Mouse (Mus musculus) forelimb bud, embryonic 11.5 days (tissue): ENCODE data around the gene Tnip1.
"Not testable (repeated sequence)": the region's sequence is repeated elsewhere in the genome, so short reads cannot be mapped to it uniquely, and the experiment has no call there.

Experiments
- DNase-seq: peaks from one replicate; pipeline ENCODE4 v3.0.0-alpha.2; 2012; ENCODE audit warnings: low read depth, low spot score

Gene Tnip1

DNA sequence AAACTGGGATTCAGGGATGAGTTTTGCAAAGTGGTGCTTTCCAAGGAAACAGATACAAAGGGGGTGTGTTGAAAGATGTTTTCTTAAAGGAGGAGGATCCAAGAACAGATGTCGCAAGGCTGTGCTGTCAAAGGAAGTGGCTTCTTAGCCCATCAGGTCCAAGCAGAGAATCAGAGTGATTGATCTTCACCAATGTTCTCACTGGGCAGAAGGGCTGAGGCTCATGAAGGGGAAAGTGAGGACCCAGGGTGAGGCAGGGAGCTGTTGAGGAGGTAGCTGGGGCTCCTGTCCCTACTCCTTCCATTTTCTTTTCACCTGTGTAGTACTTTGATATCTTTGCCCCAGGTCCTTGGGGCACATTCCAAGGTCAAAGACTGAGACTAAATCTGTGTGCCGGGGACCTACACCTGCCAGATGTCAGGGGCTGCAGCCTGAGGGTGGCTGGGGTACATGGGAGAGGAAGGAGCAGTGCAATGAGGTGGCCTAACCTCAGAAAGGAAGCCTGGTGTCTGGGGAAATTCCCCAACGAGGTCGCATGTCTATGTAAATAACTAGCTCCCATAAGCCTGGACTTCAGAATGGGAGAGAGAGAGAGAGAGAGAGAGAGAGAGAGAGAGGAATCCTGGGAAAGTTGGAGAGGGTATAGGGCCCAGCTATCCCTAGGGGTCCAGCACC lies 9.5 kb upstream of the Tnip1 start:
- no peak for DNase-seq

DNA sequence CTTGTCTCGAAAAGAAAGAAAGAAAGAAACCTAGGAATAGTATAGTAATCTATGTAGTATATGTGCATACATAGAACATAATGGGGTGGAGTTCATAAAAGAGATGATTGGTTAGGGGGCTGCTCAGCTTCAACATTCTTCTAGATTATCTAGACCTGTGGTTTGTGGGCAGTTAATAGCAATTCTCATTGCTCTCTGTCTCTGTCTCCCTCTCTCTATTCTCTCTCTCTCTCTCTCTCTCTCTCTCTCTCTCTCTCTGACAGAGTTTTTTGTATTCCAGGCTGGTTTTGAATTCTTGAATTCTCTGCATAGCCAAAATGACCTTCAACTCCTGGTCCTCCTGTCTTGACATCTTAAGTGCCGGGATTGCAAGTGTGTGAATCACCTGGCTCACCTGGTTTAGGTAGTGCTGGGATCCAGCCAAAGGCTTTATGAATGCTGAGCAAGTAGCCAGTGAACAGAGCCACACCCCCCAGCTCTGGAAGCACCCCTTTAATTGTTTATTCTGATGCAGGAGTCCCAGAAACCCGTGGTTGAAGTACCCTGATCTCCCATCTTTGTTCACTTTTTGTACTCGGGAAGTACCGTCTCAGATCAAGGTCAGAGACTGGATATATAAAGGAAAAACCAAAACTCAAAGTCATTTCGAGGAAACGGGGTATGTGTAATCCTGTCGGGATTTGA lies 8.8 kb upstream of the Tnip1 start:
- DNase-seq: no peak

DNA sequence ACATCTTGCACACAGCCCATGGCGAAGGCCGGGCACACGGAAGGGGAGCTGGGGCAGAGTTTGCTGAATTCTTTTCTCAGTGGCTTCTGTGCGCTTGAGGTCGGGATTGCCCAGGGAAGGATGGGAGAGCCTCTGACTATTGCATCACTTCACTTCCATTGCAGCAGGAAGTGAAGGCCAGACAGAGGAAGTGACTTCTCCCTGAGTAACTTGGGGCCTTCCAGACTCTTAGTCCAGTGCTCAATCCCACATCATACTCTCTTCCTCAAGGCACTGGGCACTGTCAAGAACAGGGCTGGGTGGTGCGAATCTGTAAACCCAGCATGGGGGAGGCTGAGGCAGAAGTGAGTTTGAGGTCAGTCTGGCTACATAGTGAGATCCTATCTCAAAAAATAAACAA lies 2.5 kb upstream of the Tnip1 start:
- DNase-seq: no peak

DNA sequence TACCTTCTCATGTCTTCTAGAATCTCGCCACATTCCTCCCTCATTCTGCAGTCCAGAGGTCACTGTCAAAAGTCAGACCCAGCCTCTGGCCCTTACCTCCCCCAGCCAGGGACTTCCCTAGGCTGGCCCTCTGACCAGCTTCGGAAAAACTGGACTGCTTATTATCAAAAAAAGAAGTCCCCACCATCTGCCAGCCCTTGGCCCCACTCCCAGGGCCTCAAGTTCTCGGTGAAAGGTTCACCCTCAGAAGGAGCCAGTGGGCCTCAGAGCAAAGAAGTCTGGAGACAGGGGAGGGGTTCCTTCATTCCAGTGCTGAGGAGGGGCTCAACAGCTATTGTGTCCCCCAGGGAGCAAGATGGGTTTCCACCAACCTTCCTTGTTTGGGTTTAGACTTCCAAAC lies 796 bp downstream of the Tnip1 start:
- no peak for DNase-seq

DNA sequence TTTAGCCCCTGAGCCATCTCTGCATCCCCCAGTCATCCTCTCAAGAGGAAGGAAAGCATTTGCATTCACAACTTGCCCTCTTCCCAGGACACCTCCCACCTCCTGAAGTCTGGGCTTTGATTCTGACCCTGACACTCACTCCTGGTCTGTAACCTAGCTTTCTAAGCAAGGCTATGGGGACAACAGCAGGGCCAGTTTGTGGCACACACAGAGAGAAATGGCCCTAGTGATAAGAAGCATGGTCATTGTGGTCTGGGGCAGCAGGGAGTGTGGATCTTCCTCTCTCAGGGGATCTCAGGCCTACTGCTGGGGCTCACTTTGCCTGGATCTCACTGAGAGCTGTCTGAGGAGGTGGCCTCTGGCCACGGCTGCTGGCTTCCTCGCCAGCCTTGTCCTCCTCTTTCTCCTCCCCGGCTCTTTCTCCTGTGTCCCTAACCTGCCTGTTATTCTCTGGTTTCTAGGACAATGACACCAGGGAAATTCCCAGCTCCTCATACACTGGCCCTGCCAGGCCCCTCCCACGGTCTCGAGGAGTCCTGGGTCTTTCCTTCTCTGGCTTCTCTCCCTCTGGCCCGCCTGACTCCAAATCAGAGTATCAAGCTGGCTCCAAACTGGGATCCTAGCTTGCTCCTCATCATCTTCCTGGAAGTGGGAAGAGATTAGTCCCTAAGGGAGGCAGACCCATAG lies 1.4 kb downstream of the Tnip1 start:
- DNase-seq: no peak

DNA sequence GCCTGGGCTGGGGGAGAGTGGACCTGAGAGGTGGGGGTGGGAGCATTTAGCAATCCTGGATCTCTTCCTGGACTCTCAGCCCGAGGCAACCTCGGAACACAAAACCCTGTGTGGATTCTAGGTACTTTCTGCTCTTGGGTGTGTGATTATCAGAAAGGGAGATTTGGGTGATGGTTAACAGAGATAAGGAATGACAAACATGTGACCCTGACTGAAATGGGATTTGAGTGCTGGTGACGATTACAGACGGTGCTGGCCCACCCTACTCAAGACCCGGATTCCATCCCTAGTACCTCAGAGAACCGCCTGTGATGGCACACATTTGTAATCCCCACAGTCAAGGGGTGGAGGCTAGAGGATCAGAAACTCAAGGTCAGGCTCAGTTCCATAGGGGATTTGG lies 2.5 kb downstream of the Tnip1 start:
- DNase-seq: no peak

DNA sequence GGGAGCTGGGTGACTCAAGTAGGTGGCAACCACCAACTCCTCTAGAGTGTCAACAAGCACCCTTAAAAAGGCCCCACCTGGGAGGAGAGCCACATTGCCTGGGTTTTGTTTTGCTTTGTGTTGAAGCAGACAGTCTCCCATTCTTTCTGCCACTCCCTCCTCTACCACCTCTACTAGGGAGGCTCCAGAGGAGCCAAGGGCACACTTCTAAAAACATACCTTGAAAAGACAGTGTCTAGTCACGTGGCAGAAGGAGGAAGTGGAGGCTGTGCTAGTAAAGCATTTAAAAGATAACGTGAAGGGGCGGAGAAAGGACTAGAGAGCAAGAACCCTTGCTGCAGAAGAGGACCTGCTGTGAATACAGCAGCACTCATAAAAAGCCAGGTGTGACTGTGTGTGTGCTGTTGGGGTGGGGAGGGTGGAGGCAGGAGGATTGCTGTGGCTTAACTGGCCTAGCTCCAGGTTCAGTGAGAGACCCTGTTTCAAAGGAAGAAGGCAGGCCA lies 4.1 kb downstream of the Tnip1 start:
- DNase-seq: no peak

- not testable (repeated sequence) for DNase-seq
Observed at GRCm38 (mm10) chr11:54957708-54958107, 5.0 kb downstream of the Tnip1 start.

GRCm38 (mm10) chr11:54956912-54957311 lies 5.8 kb downstream of the Tnip1 start:
- no peak for DNase-seq

DNA sequence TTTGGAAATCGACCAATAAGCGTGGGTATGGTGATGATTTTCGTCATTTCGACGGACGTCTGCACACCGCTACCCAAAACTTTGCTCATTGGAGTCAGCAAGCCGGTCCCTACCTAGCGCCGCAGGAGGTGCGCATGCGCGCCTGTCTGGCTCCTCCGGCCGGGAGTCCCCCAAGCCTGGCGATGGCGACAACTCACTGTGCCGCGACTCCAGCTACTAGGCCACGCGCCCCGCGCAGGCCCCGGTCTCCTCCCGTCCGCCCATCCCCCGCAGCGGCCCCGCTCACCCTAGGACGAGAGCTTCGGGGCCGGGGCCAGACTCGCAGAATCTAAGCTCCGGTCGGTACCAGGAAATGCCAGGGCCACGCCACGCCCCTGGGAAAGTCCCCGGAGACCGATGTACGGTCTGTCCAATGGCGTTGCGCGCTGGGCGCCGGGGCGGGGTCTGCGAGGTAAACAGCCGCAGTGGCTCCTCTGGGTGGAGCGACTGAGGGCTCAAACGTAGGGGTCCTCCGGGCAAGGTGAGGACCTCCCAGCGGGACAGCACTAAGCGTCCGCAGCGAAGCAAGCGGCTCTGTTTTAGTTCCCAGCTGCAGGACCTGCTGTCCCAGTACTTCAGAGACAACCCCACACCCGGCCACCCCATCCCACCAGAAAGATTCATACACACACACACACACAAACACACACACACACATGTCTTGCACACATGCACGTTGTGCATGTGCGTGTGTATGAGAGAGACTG lies 6.8 kb downstream of the Tnip1 start:
- DNase-seq: peak; percentile 95

- not testable (repeated sequence) for DNase-seq
Observed at GRCm38 (mm10) chr11:54955400-54955734, 7.3 kb downstream of the Tnip1 start.

GRCm38 (mm10) chr11:54954716-54955115 lies 8.0 kb downstream of the Tnip1 start:
- no peak for DNase-seq

DNA sequence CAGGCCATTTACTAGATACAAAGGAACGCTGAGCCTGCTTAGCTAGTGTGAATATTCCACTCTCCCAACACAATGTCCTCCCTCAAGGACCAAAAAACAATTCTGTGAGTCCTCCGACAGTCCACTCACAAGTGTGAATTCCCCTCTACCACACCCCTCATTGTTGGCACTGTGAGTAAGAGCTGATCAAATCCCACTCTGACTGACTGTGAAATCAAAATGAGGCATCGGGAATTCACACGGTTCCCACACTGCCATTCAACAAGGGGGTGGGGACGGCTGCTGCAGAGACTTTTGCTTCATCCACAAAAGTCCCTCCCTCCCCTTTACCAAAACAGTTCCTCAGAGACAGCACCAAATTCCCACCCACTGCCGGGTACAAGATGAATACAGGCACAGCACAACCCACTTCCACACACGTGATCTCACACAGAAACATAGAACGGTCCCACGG lies 8.7 kb downstream of the Tnip1 start:
- DNase-seq: no peak

GRCm38 (mm10) chr11:54952651-54953050 lies 10.1 kb downstream of the Tnip1 start:
- no peak for DNase-seq

- no peak for DNase-seq
Observed at GRCm38 (mm10) chr11:54950684-54951083, 12.0 kb downstream of the Tnip1 start.

- DNase-seq: no peak
Observed at GRCm38 (mm10) chr11:54949717-54950116, 13.0 kb downstream of the Tnip1 start.

DNA sequence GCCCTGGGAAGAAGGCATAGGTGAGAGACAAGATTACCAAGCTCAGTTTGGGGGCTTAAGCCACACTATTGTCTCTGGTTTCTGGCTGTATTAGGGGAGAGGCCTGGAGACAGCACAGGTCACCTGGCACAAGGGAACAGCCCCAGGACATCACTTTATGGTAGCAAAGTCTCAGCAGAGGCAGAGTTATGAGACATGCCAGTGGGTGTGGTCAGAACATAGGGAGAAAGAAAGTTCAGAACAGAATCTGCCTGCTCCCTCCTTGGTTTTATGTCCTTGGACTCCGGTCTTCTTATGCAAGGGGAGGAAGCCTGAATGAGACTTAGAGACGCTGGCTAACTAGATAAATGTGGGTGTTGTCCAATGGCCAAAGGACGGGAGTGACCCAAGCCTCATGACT lies 18.0 kb downstream of the Tnip1 start:
- no peak for DNase-seq

GRCm38 (mm10) chr11:54940056-54940455 lies 22.7 kb downstream of the Tnip1 start:
- DNase-seq: no peak

DNA sequence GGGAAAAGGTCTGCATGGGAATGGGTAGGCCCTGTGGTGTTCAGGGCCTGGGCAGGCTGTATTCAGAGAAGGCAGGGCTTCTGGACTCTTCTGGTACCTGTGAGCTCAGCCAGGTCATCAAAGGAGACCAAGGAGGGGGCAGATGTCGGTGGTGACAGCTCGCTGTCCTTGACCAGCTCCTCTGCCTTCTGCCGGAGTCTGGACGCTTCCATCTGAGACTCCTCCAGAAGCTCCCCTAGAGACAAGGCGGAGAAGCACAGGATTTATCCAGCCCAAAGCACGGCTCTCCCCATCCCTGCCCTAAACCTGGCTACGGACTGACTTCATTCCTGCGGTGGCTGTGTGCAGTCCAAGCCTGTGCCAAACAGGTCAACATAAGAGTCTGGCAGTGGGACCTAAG lies 23.2 kb downstream of the Tnip1 start:
- DNase-seq: no peak

- no peak for DNase-seq
Observed at GRCm38 (mm10) chr11:54936771-54937140, 26.0 kb downstream of the Tnip1 start.

GRCm38 (mm10) chr11:54936035-54936770 lies 26.5 kb downstream of the Tnip1 start:
- DNase-seq: no peak
